Mouse (Mus musculus) embryo, embryonic 11 days (tissue): ENCODE data around the gene Zfp764.
A peak's percentile ranks its signal among the peaks of the same experiment; 100 is the strongest.
"Not testable (repeated sequence)": the region's sequence is repeated elsewhere in the genome, so short reads cannot be mapped to it uniquely, and the experiment has no call there.

ENCODE experiments used
- DNase-seq: peaks from one replicate; pipeline ENCODE4 v3.0.0-alpha.2; 2015

The Zfp764 gene

DNA sequence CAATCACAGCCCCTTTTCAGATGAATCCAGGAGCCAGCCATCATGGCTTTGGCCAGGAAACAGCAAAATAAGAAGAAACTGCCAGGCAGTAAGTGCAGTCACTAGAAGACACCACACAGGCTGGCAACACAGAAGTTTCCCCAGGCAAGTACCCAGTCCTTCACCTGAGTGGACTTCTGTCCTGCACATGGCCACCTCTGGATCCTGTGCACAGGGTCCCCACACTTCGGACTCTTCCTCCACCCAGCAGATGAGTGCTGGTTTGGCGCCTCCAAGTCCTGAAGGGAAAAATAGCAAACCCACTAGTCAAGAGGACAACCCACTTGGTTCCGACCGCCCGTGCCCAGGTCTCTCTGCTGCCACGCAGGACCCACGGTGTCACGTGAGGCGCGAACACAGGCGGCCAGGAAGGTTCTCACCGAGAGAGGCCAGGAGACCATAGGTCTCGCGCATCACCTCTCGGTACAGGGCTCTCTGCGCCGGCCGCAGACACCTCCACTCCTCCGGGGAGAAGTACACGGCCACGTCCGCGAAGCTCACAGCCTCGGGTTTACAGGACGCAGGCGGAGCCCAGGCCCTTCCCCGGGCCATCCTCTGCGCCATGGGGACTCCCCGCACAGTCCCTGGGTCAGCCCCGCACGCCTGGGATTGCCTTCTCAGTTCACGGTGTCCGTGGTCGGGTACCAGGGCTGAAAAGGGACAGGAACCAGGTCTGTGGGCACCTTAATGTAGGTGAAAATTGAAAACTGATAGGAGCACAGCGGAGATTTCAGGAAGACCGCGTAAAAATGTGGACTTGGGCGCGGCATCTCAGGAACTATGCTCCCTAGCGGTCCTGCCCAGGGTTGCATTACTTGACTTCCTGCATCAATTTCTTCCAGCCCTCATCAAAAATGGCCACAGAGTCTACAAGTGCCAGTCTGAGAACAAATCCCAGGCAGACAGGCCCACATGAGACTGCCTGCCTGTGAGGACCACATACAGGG, at the start of gene Zfp764:
TSS of gene Zfp764 (minus strand) at position 821 of the 986 bp plus-strand sequence.
- peak; percentile 93 for DNase-seq

DNA sequence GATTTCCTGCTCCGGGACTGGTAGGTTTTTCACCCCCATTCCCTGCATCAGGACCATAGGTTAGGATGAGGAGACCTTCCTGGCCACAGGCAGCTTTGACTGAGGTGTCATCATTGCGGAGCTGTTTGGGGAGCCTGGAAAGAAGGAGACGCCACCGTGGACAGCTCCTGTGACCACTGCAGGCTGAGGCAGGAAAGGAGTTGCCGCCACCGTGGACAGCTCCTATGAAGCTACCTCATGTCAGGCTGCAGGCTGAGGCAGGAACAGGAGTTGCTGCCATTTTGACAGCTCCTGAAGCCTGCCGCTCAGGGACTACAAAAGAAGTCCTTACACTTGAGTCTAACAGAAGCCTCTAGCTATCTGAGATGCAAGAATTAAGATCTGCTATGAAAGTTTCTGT, 48.3 kb upstream of the Zfp764 start:
- no peak for DNase-seq

DNA sequence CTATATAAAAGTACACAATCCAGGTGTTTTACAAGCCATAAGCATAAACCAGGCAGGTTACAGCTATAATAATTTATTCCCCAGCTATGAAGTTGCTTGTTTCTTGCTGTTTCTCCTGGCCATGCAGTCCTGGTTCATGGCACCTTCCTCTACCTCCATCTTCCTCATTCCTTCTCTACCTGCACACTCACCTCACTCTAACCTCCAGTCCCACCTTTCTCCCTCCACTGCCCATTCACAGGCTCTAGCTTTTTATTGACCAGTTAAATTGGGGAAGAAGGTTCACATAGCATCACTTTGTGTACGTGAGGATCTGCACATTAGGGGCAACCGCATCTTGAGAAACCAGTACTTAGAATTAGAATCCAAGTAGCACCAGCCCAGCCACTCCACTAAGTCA, 46.4 kb upstream of the Zfp764 start:
- DNase-seq: no peak

DNA sequence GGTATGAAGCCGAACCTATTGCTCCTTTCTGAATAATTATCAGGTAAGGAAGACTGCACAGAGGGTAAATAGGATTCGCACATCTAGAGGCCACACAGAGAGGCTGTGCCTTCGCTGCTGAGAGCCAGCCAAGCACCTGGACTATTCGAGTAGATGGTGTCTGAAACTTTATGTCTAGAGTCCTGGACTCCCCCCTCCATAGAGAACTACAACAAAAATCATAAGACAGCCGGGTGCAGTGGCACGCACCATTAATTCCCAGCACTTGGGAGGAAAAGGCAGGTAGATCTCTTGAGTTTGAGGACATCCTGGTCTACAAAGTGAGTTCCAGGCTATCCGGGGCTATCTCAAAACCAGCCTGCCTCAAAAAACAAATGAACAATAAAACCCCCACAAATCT, 43.3 kb upstream of the Zfp764 start:
- DNase-seq: no peak

DNA sequence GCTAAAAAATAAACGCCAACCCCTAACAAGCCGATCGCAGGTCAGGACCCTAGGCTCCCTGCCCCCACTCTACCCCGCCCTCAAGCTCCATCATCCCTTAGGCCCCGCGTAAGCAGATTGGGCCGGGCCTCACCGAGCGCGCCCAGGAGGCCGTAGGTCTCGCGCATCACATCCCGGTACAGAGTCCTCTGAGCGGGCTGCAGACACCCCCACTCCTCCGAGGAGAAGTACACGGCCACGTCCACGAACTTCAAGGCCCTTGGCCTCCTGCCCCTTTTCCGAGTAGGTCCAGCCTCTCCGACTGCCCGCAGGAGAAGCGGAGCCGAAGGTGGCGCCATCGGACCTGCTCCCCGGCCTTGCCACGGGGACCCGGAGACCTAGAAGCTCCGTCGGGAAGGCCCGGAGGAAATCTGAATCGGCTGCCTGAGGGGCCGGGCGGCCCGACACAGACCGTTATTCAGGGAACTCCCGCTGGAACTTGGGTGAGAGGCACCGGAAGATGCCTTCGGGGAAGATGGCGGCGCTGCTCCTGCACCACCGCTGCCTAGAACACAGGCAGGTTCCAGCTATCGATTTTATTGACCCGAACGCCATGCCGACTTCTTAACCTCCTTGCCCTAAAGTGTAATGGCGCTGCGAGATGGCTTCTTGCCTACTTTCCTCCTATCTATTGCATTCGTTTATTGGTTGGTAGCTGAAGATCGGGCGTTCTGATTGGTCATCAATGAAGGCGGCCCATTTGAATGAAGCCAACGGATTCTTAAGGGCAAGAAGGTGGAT, 42.1 kb upstream of the Zfp764 start, which contains the start of gene Zfp689:
TSS of gene Zfp689 (minus strand) at position 638 of the 780 bp plus-strand sequence.
- peak; percentile 95 for DNase-seq

DNA sequence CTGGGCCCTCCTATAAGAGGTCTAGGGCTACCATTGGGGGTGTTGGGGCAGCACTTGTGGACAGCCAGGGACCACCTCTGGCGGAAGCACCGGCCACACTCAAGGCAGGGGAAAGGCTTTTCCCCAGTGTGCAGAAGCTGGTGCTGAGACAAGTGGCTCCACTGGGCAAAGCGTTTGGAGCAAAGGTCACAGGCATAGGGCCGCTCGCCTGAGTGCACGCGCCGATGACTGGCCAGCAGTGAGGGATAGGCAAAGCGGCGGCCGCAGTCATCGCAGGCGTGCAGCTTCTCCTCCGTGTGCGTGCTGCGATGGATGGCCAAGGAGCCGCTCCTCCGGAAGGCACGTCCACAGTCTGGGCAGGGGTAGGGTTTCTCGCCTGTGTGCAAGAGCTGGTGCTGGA, 37.4 kb upstream of the Zfp764 start:
- DNase-seq: no peak

DNA sequence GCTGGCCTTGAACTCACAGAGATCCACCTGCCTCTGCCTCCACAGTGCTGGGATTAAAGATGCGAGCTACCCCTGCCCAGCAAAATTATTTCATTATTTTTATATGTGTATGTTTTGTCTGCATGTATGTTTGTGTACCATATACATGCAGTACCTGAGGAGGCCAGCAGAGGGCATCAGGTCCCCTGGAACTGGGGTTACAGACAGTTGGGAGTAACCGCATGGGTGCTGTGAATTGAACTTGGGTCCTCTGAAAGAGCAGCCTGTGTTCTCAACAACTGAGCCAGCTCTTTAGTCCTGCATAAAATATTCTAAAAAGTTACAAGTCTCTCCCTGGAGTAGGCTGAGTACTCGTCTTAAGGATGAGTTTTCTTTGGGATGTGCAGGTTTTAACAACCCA, 31.1 kb upstream of the Zfp764 start:
- DNase-seq: no peak

DNA sequence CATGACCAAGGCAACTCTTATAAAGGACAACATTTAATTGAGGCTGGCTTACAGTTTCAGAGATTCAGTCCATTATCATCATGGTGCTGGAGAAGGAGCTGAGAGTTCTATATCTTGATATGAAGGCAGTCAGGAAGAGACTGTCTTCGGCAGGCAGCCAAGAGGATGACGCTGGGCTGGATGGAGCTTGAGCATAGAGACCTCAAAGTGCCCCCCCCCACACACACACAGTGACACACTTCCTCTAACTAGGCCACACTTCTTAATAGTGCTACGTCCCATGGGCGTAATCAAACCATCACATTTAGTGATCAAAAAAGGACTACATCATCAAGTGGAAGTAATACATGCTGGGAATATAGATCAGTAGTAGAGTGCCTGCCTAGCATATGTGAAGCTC, 28.6 kb upstream of the Zfp764 start:
- no peak for DNase-seq

DNA sequence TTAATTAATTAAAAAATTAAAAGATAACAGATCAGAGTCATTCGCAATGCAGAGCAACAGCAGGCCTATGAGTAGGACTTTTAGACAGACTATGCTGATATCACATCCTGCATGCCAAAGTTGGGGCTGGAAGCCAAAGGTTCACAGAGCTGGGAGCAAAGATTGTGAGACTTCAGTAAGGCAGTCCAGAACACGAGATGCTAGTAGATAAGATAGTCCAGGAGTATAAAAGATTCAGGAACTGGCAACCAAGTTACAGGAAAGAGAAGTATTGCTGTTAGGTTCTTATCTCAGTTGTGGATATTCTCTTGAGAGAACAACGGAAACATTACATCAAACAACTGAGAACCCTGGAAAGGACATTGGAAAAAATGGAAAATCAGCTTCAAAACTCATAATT, 19.7 kb upstream of the Zfp764 start:
- no peak for DNase-seq

DNA sequence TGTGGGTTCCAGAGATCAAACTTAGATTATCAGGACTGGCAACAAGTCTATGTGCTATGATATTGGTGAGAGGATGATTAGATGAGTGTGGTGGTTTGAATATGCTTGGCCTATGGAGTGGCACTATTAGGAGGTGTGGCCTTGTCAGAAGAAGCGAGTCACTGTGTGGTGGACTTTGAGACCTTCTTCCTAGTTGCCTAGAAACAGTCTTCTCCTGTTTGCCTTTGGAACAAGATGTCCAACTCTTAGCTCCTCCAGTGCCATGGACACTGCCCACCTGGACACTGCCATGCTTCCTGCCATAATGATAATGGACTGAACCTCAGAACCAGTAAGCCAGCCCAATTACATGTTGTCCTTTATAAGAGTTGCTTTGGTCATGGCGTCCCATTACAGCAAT, 19.3 kb upstream of the Zfp764 start:
- DNase-seq: no peak

DNA sequence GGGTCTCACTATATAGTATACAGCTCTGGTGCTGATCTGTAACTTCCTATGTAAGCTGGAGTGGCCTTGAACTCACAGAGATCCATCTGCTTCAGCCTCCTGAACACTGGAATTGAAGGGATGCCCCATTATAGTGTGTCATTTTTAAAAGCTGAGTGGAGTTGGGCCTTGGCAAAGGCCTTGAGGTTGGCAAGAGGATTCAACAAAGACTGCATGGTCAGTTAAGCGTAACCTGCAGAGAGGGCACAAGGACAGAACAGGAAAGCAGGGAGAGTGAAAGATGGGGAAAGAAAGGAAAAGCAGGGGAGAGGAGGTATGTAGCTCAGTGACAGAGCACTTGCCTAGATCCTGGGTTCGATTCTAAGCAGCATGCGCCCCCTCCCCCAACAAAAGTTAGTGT, 18.7 kb upstream of the Zfp764 start:
- no peak for DNase-seq

DNA sequence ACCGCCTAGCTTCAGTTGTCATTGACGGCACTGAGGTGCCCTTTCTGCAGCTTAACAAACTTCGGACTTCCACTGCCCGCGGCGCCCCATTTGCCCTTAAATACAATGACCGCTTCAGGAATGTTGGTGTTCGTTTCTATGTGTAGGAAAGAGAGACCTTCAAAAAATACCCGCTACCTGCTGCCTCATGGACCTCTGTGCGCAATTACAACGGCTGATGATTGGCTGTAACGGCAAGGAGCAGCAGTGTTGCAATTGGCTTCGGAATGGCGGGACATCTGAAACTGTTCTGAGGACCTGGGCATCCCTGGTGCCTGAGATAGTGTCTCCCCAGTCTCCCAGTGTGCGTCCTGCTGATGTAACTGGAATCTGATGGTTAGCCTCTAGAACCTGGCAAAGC, 15.6 kb upstream of the Zfp764 start:
- no peak for DNase-seq

DNA sequence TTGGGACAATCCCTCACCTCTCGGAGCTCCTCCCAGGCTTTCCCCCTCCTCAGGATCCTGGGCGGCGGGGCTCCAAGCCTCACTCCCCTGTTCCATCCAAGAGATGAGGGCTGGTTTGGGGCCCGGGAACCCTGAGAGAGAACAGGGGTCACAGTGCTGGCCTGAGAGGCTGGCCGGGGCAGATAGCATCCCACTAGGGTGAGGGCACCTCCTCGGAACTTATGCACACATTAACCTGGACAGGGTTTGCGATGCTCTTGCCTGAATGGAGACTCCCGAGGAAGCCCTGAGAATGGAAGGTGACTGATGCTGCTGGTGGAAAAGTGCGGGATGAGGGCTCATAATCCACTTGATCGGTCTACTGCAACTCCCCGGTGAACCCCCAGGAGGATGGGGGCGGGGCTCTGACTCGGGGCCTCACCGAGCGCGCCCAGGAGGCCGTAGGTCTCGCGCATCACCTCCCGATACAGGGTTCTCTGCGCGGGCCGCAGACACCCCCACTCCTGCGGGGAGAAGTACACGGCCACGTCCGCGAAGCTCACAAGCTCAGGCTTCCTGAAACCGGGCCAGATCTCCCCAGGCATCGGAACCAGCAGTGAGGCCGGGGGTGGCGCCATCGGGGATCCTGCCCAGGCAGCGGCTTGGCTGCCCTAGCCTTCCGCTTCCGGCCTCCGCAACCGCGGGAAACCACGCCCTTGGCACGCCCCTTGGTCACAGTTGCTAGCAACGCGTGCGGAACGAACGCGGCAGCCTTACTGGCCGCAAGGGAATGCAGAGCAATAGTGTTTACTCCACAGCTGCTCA, 15.0 kb upstream of the Zfp764 start, which contains the start of gene Zfp688:
TSS of gene Zfp688 (minus strand) at position 681 of the 804 bp plus-strand sequence.
- peak; percentile 96 for DNase-seq

DNA sequence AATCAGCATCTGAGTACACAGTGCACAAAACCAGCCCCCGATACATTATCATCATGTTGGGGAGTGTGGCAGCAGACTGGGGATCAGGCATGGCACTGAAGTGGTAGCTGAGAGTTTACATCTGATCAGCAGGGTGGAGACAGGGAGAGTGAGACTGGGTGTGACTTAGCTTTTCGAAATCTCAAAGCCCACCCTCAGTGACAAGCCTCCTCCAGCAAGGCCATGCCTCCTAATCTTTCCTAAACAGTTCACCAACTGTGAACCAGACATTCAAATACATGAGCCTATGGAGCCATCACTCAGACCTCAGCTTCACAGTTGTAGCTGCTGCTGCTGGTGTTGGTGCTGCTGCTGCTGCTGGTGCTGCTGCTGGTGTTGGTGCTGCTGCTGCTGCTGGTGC, 4.8 kb upstream of the Zfp764 start:
- no peak for DNase-seq

DNA sequence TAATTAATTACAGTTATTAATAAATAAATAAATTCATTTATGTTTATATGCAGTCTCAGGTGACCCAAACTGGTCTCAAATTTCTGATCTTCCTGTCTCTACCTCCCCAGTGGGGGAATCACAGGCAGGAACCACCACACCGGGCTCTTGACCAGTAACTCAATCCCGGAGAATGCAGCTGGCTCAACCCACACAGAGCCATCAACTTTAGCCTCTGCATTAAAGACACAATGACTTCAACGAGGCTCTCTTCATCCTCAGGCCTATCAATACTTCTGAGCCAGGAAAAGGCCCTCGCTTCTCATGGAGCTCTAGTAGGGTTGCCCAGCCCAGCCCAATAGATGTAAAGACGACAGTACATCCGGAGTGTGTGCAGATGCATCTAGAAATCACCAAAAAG, 2.5 kb downstream of the Zfp764 start:
- DNase-seq: not testable (repeated sequence)

DNA sequence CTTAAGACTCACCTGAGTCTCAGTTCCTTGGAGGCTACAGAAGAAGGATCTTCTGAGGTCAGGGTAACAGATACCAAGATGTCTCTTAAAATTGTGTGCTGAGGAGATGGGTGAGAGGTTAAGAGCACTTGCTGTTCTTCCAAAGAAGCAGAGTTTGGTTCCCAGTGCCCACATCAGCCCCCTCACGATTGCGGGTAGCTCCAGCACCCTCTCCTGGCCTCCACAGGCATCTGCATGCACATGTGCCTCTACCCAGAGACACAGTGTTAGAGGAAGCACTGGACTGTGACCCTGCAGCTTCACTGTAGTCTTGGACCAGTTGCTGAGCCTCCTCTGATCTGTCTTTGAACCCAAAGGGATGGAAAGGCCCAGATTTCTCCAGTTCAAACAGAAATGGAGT, 3.6 kb downstream of the Zfp764 start:
- no peak for DNase-seq

DNA sequence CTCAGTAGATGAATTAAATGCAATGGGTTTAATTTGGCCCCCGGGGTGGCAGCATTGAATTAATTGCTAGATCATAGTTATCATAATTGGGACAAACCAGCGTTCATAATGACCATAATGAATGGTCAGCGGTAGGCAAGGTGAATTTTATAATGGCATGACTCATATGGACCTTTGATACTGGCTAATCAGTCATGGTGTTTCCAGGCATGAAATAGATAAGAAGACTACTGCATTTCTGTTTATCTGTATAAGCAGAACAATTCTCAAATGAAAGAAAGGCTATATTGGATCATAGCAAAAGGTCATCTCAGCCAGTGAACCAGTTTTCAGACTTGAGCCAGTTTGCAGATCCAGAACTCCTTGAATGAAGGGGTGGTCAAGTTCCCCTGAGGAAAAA, 6.3 kb downstream of the Zfp764 start:
- no peak for DNase-seq

DNA sequence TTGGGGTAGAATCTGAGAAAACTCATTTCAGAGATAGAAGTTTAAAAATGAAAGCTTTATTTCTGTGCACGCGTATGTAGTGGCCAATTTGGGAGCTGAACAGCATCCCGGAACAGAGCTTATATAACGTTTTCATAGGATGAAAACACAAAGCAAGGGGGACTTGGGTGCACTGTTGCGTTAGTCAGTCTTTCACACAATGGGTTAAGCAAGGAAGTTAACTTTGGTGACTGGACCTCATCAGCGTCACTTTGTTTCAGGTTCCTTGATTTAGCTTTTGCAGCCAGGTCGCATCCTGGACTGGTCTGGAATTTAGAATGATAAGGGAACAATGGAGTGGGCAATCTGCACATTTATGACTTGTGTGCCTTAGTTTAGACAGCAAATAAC, 12.7 kb downstream of the Zfp764 start:
- DNase-seq: no peak

DNA sequence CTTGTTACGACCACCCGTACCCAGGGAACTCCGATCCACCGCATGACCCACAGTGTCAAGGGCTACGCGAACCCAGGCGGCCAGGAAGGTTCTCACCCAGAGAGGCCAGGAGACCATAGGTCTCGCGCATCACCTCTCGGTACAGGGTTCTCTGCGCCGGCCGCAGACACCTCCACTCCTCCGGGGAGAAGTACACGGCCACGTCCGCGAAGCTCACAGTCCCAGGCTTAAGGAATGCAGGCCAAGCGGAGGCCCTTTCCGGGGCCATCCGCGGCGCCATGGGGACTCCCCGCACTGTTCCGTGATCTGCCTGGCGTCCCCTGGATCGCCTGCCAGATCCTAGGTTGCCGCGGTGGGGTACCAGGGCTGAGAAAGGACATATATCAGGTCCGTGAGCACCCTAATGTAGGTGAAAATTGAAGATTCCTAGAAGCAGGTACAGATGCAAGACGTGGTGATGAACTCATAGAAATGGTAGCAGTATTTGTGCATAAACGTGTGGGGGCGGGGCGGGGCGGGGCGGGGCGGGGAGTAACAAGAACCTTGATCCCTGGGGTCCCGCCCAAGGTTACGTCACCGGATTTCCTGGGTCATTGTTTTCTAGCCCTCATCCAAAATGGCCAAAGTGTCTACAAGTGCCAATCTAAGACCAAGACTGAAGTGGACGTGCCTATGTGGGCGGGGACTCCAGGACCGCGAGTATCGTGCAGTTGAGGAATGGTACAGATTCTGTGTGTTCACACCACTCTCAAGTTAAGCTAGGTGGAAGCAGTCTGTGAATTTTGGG, 13.3 kb downstream of the Zfp764 start, which contains the start of gene E430018J23Rik:
TSS of gene E430018J23Rik (minus strand) at position 473 of the 787 bp plus-strand sequence.
- peak; percentile 97 for DNase-seq

DNA sequence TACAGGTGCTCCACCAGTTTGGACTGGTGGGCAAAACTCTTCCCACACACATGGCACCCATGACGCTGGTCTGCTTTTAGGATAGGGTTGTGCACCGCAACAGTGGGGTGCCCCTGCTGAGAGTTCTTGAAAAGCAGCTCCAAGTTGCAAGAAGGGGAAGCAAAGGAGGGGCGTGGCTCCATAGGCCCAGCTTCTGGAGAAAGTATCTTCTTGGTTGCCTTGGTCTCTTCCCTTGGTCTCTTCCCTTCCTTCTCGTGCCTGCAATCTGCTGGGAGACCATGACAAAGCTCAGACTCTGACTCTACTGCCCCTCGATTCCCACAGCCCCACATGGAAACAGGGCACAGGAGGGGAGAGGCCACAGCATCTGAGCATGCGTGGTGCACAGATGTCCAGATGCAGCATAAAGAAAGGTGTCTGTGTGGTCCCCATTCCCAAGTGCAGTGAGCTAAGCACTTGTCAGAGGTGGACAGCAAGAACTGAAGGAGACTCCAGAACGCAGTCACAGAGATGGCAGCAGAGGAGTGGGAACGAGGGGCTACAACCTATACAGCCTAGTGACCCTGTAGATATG, 14.3 kb downstream of the Zfp764 start:
- no peak for DNase-seq

DNA sequence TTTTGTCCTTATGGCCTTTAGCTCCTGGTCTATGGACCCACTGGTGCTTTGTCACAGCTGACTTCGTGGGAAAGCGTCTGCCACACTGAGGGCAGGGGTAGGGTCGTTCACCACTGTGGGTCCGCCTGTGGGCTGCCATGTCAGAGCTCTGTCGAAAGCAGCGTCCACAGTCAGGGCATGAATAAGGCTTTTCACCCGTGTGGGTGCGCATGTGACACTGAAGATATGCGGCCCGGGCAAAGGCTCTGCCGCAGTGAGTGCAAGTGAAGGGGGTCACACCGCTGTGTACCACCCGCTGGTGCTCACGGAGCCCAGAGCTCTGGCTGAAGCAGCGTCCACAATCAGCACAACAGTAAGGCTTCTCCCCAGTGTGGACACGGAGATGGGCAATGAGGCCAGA, 15.1 kb downstream of the Zfp764 start:
- DNase-seq: no peak

DNA sequence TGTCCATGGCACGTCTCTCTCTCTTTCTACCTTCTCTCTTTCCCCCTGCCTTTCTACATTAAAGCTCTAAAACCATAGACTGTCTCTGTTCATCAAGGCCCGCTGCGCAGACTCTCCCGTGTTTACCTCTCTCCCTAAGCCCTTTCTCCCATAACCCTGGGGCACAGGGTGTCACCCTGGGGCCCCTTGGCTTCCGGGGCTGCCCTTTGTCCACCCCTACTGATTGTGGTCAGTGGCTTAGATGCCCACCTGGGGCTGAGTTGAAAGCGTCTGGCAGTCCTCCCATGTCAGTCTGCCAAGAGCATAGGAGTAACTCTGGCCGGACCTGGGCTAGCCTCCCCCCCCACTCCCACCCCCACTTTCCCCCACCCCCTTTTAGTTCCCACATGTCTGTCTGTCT, 16.3 kb downstream of the Zfp764 start:
- no peak for DNase-seq
